Mouse (Mus musculus): Measurements from ENCODE around the gene Asphd1. TPM values are rescaled to one million over a fixed set of nuclear protein-coding genes. Genes with fewer than 3 reads are reported as not detected.

The Asphd1 gene
- polyA plus RNA-seq, 1 experiment: not detected

GRCm38 (mm10) chr7:126941801-126942200, 7.6 kb downstream of the Asphd1 start:
- TF ChIP-seq POLR2A (IDR thresholded peaks at IDR 0.05; ENCODE audit: low read depth, low read length) (no peak), CTCF (IDR thresholded peaks at IDR 0.05; ENCODE audit: extremely low read depth, insufficient read depth, insufficient read length, insufficient replicate concordance) (no peak)
- peaks cover 19% of the 10 kb centered on the region for H3K36me3 ChIP-seq (ENCODE audit: control insufficient read depth, insufficient read depth, low read length)
- WGBS: 83% methylated on average over 5 of the region's 5 CpGs
- H3K27ac ChIP-seq (ENCODE audit: insufficient read depth, low read length): no peak overlapping the region
- DNase-seq (ENCODE audit: low read depth in 1 of 2, low spot score in 2 of 2): no peak
- H3K27me3 ChIP-seq (ENCODE audit: control insufficient read depth, insufficient read depth, low read length): no peaks in the 10 kb centered on the region
- H3K4me1 ChIP-seq (ENCODE audit: control insufficient read depth, insufficient read depth, insufficient read length): no peaks in the 10 kb centered on the region
- H3K4me3 ChIP-seq (ENCODE audit: extremely low read depth, insufficient read depth, insufficient read length): no peak overlapping the region

- 79% methylated on average over 6 of the region's 6 CpGs for WGBS
- TF ChIP-seq CTCF (IDR thresholded peaks at IDR 0.05; ENCODE audit: extremely low read depth, insufficient read depth, insufficient read length, insufficient replicate concordance) (no peak), POLR2A (IDR thresholded peaks at IDR 0.05; ENCODE audit: low read depth, low read length) (no peak)
Measured at GRCm38 (mm10) chr7:126941171-126941570, 8.2 kb downstream of the Asphd1 start.

GRCm38 (mm10) chr7:126932652-126933051, 16.7 kb downstream of the Asphd1 start:
- no peak for DNase-seq (ENCODE audit: low read depth in 1 of 2, low spot score in 2 of 2)
- WGBS: 94% methylated on average over 2 of the region's 2 CpGs
- TF ChIP-seq POLR2A (IDR thresholded peaks at IDR 0.05; ENCODE audit: low read depth, low read length) (no peak), CTCF (IDR thresholded peaks at IDR 0.05; ENCODE audit: extremely low read depth, insufficient read depth, insufficient read length, insufficient replicate concordance) (no peak)

More at GRCm38 (mm10) chr7:126941171-126941570, 8.2 kb downstream of the Asphd1 start:
- no peak overlapping the region for H3K4me3 ChIP-seq (ENCODE audit: extremely low read depth, insufficient read depth, insufficient read length)
- H3K36me3 ChIP-seq (ENCODE audit: control insufficient read depth, insufficient read depth, low read length): peaks cover 21% of the 10 kb centered on the region
- no peak overlapping the region for H3K27ac ChIP-seq (ENCODE audit: insufficient read depth, low read length)
- no peaks in the 10 kb centered on the region for H3K4me1 ChIP-seq (ENCODE audit: control insufficient read depth, insufficient read depth, insufficient read length)
- no peaks in the 10 kb centered on the region for H3K27me3 ChIP-seq (ENCODE audit: control insufficient read depth, insufficient read depth, low read length)
- no peak for DNase-seq (ENCODE audit: low read depth in 1 of 2, low spot score in 2 of 2)

GRCm38 (mm10) chr7:126929046-126929445, 20.3 kb downstream of the Asphd1 start:
- H3K27me3 ChIP-seq (ENCODE audit: control insufficient read depth, insufficient read depth, low read length): no peaks in the 10 kb centered on the region
- under 1% methylated on average over 27 of the region's 27 CpGs for whole genome bisulfite sequencing
- TF ChIP-seq POLR2A (IDR thresholded peaks at IDR 0.05; ENCODE audit: low read depth, low read length): no peak
- no peak for TF ChIP-seq CTCF (IDR thresholded peaks at IDR 0.05; ENCODE audit: extremely low read depth, insufficient read depth, insufficient read length, insufficient replicate concordance)
- no peak overlapping the region for H3K27ac ChIP-seq (ENCODE audit: insufficient read depth, low read length)
- DNase-seq (ENCODE audit: low read depth in 1 of 2, low spot score in 2 of 2): no peak
- peaks cover 10% of the 10 kb centered on the region for H3K36me3 ChIP-seq (ENCODE audit: control insufficient read depth, insufficient read depth, low read length)
- H3K4me1 ChIP-seq (ENCODE audit: control insufficient read depth, insufficient read depth, insufficient read length): peaks cover 4% of the 10 kb centered on the region; the same call in 1 of the 2 replicates
- peak overlapping the region; percentile 76 for H3K4me3 ChIP-seq (ENCODE audit: extremely low read depth, insufficient read depth, insufficient read length)

More at GRCm38 (mm10) chr7:126932652-126933051, 16.7 kb downstream of the Asphd1 start:
- Histone ChIP-seq H3K36me3 (ENCODE audit: control insufficient read depth, insufficient read depth, low read length) (peaks cover 18% of the 10 kb centered on the region), H3K4me1 (ENCODE audit: control insufficient read depth, insufficient read depth, insufficient read length) (peaks cover 4% of the 10 kb centered on the region; the same call in 1 of the 2 replicates), H3K27ac (ENCODE audit: insufficient read depth, low read length) (no peak overlapping the region), H3K4me3 (ENCODE audit: extremely low read depth, insufficient read depth, insufficient read length) (no peak overlapping the region), H3K27me3 (ENCODE audit: control insufficient read depth, insufficient read depth, low read length) (no peaks in the 10 kb centered on the region)

- Histone ChIP-seq H3K4me1 (ENCODE audit: control insufficient read depth, insufficient read depth, insufficient read length) (peaks cover 4% of the 10 kb centered on the region; the same call in 1 of the 2 replicates), H3K4me3 (ENCODE audit: extremely low read depth, insufficient read depth, insufficient read length) (peak within 1 kb of the TSS; percentile 76), H3K36me3 (ENCODE audit: control insufficient read depth, insufficient read depth, low read length) (peaks cover 10% of the 10 kb centered on the region), H3K27me3 (ENCODE audit: control insufficient read depth, insufficient read depth, low read length) (no peaks in the 10 kb centered on the region), H3K27ac (ENCODE audit: insufficient read depth, low read length) (peak within 1 kb of the TSS; percentile 51; the same call in 1 of the 2 replicates)
- TF ChIP-seq POLR2A (IDR thresholded peaks at IDR 0.05; ENCODE audit: low read depth, low read length) (peak; percentile 70), CTCF (IDR thresholded peaks at IDR 0.05; ENCODE audit: extremely low read depth, insufficient read depth, insufficient read length, insufficient replicate concordance) (no peak)
- DNase-seq (ENCODE audit: low read depth in 1 of 2, low spot score in 2 of 2): peak; percentile 81 to 94
- WGBS: 2% methylated on average over 56 of the region's 56 CpGs
Measured at GRCm38 (mm10) chr7:126928384-126929037, 20.9 kb downstream of the Asphd1 start, which contains the start of gene Kctd13. Kctd13 (plus strand) TSS chr7:126928879.

GRCm38 (mm10) chr7:126926299-126926698, 23.1 kb downstream of the Asphd1 start:
- Histone ChIP-seq H3K27me3 (ENCODE audit: control insufficient read depth, insufficient read depth, low read length) (no peaks in the 10 kb centered on the region), H3K4me3 (ENCODE audit: extremely low read depth, insufficient read depth, insufficient read length) (no peak overlapping the region), H3K36me3 (ENCODE audit: control insufficient read depth, insufficient read depth, low read length) (peaks cover 5% of the 10 kb centered on the region; the same call in 1 of the 2 replicates), H3K27ac (ENCODE audit: insufficient read depth, low read length) (no peak overlapping the region), H3K4me1 (ENCODE audit: control insufficient read depth, insufficient read depth, insufficient read length) (peaks cover 4% of the 10 kb centered on the region; the same call in 1 of the 2 replicates)
- WGBS: 50% methylated on average over 3 of the region's 3 CpGs
- TF ChIP-seq CTCF (IDR thresholded peaks at IDR 0.05; ENCODE audit: extremely low read depth, insufficient read depth, insufficient read length, insufficient replicate concordance): no peak
- TF ChIP-seq POLR2A (IDR thresholded peaks at IDR 0.05; ENCODE audit: low read depth, low read length): no peak
- no peak for DNase-seq (ENCODE audit: low read depth in 1 of 2, low spot score in 2 of 2)

- WGBS: 78% methylated on average over 5 of the region's 5 CpGs
Measured at GRCm38 (mm10) chr7:126923999-126924398, 25.4 kb downstream of the Asphd1 start.

More at GRCm38 (mm10) chr7:126923999-126924398, 25.4 kb downstream of the Asphd1 start:
- Histone ChIP-seq H3K4me1 (ENCODE audit: control insufficient read depth, insufficient read depth, insufficient read length) (no peaks in the 10 kb centered on the region), H3K27ac (ENCODE audit: insufficient read depth, low read length) (no peak overlapping the region), H3K27me3 (ENCODE audit: control insufficient read depth, insufficient read depth, low read length) (no peaks in the 10 kb centered on the region), H3K36me3 (ENCODE audit: control insufficient read depth, insufficient read depth, low read length) (no peaks in the 10 kb centered on the region), H3K4me3 (ENCODE audit: extremely low read depth, insufficient read depth, insufficient read length) (no peak overlapping the region)
- no peak for DNase-seq (ENCODE audit: low read depth in 1 of 2, low spot score in 2 of 2)
- TF ChIP-seq CTCF (IDR thresholded peaks at IDR 0.05; ENCODE audit: extremely low read depth, insufficient read depth, insufficient read length, insufficient replicate concordance): no peak
- no peak for TF ChIP-seq POLR2A (IDR thresholded peaks at IDR 0.05; ENCODE audit: low read depth, low read length)
